Mouse (Mus musculus): ENCODE data around the gene Ssbp2.

Gene Ssbp2

DNA sequence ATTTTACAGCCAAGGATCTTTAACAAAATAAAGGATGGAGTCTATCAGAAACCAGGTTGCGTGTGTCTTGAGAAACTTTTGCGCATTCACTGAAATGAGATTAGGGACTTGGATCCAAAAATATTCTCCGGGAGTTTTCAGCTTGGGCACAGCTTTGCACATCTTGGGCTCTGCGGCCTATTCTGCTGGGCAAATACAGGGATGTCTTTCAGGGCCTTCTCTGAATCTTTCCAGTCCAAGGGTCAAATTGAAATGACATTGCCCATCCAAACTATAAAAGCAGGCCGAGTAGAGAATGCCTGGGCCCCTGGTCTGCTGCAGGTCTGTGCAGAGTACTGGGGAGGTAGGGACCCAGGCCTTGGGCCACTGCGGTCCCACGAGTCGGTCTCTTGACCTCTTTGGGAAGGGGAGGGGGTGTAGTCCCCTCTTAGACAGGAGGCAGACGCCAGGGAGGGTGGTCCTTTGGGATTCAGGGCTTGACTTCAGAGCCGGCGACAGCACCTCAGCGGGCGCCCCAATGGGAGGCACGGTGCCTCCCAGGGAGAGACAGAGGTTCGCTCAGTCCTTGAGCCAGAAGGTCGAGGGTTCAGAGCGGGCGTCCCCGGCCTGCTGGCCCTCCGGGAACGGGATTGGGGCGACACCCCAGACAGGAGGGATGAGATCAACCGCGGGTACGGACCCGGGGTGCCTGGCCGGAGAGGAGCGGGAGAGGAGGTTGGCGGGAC lies at the start of gene Ssbp2:
Gene Ssbp2 (plus strand): TSS at position 388 of the 725 bp plus-strand sequence.
- DNase-seq (ENCODE audit: low spot score) = no peak

DNA sequence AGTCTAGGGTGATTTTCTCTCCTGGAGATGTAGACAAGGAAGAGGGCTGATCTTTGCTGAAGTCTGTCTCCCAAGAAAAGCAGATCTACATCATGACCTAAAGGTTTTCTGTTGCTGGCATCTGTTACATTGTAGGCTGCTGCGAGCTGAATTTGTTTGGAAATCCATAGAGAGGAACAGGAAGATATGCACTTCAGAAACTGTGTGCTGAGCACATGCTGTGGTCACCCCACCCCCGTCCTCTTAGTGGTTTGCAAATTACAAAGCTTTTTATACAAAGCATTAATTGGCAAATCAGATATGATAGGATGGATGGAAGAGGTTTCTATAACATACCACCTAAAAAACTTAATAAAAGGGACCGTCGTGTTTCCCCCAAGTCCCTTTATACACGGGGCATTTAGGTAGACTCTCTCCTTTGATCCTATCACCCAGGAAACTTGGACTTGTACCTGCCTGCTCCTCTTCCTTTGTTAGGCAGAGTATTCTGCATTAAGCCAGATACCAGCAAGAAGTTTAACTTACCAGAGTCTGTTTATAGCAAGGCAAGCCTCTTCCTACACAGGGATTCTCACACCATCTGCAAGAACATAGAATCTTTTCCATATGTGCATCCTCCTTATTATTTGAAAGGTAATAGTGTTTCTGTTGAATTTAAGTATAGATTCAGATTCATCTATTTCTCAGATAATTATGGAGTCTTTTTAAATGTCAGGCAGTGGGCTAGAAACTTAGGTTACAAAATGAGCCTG lies 46.2 kb upstream of the Ssbp2 start:
- no peak for DNase-seq (ENCODE audit: low spot score)

DNA sequence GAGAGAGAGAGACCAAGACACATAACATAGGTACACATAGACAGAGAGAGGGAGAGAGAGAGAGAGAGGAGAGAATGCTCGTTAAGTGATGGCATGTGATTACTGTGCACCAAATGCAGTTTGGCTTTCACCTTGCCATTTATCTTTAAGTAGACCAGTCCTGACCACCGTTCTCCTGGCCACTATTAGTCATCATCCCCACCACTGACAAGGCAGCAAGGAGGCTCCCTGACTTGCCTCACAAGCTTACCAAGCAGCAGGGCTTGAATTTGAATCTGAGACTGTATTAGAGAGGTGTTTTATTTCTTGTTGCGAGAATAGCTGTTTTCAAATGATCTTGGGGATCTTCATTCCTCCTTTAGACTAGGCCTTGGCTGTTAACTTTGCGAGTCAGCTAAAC lies 44.2 kb upstream of the Ssbp2 start:
- no peak for DNase-seq (ENCODE audit: low spot score)

DNA sequence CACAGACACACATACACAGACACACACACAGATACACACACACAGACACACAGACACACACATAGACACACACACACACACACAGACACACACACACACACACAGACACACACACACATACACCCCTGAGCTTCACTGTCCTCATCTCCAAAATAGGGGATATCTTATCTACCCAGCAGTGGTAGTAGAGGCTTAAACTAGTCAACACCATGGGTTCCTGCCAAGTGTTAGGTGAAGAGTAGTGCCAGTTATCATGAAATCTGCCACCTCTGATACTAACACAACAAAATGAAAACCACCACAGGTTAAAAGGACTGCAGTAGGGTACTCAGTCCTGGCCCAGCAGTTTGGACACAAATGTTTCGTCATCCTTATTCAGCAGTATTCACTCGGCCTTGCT lies 43.4 kb upstream of the Ssbp2 start:
- DNase-seq (ENCODE audit: low spot score) = no peak

DNA sequence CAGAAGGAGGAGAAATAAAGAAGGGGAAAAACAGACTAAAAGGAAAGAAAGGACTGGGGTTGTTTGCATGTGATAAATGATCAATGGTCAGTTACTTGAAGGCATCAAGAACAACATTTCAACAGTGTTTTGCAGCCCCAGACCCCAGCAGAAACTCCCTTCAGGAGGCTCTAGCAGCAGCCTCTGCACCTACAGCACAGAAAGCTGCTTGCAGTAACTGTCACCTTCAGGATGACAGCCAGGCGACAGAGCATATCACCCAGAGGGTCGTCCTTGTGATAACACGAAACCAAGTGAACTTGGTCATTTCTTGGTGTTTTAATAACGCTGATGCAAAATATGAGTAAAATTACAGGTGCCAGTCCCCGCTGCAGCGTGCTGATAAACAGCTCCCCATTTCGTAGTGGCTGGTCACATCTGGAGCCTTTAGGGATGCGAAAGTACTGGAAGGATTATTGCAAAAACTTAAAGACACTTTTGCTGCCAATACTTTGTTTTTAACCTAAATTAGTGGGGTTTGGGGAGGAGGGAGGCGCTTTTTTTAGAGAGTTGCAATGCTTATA lies 38.6 kb upstream of the Ssbp2 start:
- DNase-seq (ENCODE audit: low spot score) = peak; percentile 52

DNA sequence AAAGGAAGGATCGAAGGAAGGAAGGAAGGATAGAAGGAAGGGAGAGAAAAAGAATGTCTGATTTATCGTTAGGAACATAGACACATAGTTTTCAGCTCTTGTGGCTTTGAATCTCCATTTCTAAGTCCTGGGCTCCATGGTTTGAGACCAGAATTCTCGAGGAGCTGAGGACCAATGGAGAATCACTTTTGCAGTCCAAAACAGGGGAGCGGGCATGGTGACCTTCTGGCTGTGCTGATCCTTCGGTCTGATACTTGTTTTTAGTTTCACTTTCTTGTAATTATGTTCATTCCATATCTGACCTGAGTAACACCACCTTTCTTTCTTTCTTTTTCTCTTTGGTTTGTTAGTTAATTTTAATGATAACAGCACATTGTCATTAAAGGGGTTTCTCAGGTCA lies 29.2 kb upstream of the Ssbp2 start:
- no peak for DNase-seq (ENCODE audit: low spot score)

DNA sequence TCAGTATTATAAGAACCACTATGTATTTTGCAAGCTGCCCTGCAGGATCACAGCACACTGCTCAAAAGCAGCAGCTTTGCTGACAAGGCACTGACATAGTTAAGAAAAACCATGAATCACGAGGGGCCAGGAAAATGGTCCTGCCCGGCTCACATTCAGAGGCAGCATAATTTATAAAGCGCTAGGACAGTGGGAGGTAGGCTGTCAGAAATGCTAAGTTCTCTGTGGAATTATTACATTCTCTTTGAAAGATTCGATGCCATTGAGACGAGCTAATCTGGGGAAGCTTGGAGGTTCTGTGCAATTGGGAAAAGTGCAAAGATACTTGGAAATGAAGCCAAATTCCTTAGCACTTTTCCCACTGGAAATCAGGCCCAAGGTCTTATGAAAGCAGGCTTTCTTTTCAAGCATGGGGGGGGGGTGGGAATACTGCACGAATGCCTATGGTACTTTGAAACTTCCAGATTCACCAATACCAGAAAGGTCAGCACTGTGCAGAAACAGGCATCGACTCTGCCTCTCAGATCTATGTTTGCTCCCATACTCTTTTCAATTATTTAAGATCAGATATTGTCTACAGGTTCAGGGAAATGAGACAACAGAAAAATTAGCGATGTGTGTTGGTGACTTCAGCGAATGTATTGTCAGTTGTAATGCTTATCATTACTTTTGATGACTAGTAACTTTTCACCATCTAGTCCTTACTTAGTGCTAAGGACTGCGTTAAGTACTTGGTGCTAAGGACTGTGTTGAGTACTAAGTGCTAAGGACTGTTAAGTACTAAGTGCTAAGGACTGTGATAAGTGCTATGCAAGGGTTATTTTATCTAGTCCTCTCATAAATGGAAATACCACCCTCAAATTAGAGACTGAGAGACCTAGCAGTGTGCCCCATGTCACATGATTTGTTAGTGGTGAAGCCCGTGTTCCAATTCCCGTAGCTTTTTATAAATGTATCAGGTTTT lies 28.4 kb upstream of the Ssbp2 start:
- no peak for DNase-seq (ENCODE audit: low spot score)

DNA sequence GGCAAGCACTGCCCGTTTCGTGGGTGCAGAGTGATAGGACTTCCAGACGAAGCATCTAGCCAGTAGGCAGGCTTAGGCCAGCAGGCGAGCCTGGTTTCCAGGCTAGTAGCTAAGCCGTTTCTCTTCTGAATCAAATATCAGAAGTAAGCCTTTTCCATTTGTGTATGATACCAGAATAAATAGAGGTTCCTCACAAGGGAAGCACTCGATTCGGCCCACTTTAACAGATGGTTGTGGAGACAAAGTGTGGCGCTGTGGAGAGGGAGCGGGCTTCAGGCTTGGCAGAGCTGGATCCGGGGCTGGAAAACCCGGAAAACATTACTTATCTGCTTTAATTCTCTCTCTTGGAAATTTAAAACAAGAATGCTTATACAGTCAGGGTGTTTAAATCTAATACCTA lies 27.1 kb upstream of the Ssbp2 start:
- DNase-seq (ENCODE audit: low spot score) = no peak

DNA sequence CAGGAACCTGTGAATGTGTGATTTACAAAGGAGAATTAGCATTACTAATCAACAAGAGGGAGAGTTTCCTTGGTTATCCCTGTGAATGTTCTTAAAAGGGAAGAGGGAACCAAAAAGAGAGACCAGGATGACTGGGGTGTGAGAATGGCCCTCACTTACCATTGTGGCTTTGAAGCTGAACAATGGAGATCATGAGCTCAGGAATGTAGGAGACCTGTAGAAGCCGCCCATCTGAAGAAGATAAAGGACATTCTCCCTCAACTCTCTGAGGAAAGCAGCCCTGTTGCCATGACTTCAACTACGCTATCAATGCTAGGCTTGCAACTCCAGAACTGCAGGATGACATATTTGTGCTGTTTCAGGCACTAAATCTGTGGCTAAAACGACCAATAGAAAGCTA lies 22.2 kb upstream of the Ssbp2 start:
- no peak for DNase-seq (ENCODE audit: low spot score)

DNA sequence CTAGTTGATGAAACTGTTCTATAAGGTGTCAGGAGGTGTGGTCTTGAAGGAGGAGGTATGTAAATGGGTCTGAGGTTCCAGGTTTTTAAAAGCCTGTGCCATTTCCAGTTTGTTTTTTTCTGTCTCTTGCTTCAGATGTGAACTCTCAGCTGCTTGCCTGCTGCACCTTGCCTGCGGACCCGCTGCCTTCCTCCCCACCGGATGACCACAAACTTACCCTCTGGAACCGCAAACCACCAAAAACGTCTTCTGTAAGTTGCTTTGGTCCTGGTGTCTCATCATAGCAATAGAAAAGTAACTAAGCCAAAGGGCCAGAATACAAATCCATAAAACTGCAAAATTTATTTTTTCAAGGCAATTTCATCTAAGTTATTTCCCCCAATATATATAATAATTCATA lies 18.6 kb upstream of the Ssbp2 start:
- DNase-seq (ENCODE audit: low spot score) = no peak

DNA sequence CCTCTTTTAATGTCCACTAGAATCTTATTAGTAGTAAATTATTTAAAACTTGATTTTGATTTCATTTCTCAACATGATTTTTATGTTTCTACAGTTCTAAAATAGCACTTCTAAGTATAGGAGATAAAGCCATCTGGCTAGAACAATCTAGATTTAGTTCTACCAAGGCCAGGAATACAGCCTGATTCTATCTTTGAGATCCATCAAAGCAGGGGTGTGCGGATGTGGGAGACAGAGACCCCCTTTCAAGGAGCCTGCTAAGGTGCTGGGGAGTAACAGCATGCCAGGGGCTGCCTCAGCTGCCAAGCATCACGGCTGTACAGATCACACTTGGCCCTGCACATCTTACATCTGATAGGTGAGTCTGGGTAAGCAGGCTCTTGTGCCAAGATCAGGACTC lies 13.4 kb upstream of the Ssbp2 start:
- DNase-seq (ENCODE audit: low spot score) = no peak

DNA sequence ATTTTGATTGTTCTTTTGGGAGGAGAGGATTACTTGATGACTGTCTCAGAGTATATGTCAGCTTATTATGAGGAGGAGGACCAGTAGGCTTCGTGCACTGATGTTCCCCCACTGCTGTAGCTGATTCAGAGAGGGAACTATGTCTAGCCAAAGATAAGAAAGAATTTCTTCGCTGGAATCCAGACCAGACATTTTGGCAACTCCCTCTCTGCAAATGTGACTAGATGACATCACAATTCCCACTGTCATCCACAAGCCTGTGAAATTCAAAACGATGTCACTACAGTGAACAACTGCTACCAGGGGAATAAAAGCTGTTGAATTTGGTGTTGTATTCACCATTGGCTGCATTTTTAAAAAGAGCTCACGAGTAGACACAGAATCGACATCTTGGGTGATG lies 11.1 kb upstream of the Ssbp2 start:
- no peak for DNase-seq (ENCODE audit: low spot score)

DNA sequence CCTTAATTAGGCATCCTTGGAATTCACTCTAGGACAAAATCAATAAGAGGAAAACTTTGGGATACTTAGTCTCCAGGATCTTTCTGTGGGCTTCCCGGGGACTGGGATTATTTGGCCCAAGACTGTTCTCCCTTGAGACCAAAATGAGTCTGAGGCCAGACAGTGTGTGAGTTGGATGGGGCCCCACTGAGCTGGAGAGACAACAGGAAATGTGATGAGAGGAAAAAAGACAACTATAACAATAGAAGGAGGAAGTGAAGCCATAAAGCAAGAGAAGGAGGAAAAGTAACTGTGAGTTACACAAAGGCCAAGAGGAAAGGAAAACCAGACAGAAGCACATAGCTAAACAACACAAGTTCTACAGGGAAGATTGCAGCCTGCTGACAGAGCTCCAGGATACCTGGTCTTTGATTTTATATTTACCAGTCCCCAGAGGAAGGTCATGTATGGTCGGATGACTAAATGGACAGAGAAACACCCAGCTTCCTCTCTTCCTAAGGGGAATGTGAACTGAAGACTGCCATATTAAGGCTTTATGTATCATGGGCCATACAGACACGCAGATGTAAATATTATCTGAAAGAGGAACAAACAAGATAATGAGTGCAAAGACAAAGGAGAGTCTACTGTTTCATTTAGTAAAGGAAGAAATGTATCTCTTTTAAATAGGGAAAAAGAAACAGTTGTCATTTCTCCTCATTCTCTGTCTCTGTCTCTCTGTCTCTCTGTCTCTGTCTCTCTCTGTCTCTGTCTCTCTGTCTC lies 8.5 kb upstream of the Ssbp2 start:
- DNase-seq (ENCODE audit: low spot score) = no peak

DNA sequence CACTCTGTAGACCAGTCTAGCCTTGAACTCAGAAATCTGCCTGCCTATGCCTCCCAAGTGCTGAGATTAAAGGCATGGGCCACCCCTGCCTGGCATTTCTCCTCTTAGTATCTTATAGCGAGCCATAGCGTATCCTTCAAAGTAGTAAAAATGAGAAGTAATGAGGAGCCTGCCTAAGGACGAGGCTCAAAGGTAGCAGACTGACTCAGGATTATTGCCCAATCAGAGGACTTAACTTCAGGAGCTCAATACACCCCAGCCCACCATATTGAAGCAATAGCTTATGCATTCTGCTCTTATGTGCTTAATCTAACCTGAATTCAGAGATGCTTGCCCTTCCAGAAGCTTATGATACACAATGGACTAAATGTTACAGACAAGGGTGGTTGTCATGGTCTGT lies 7.8 kb upstream of the Ssbp2 start:
- no peak for DNase-seq (ENCODE audit: low spot score)

DNA sequence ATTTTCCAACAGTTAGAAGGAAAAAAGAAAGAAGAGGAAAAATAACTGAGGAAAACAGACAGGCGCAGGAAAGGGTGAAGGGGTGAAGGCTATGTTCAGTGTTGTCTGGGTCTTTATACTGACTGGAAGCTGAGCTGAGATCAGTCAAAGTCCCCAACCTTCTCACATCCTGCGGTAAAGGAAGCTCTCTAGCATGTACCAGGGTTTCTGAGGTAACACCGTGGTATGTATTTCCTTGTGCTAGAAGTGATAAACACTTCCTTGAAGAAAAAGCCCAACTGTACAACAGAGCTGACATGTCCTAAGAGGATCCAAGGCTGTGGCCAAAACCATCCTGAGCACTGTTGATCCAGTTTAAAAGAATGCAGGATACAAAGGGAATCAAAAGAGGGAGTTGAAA lies 6.8 kb upstream of the Ssbp2 start:
- DNase-seq (ENCODE audit: low spot score) = no peak

DNA sequence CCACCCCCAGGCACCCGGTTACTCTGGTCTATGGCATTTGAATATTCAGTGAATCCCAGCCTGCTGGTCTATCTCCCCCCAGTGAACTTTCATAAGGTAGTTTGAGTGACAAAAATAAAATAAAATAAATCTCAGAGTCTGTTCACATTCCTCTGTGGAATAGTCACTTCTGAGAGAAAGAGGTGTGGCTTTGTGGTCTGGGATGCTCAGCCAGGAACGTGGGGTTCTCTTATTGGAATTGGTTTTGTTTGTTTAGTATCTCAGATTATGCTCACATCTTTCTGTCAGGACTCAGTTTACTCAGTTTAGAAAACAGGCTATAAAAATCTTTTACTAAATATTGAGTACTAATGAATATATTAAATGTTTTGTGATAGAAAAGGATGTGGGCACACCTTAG lies 4.0 kb upstream of the Ssbp2 start:
- no peak for DNase-seq (ENCODE audit: low spot score)

DNA sequence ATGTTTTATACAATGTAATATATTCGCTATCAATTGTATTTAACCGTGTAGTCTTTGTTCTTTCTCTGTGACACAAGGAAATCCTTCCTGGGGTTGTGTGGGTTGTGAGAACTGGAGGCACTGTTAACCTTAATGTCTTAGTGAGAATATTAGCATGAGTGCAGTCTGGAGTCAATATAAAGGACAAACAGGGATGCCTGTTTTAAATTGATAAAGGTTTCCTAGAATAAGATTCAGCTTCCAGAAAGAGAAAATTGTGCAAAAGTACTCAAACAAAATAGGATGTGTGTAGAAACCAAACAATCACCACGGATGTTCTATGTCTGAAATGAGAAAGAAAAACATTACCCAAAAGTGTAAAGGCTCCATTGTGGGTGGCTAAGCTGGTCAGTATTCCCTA lies 3.3 kb upstream of the Ssbp2 start:
- DNase-seq (ENCODE audit: low spot score) = no peak

DNA sequence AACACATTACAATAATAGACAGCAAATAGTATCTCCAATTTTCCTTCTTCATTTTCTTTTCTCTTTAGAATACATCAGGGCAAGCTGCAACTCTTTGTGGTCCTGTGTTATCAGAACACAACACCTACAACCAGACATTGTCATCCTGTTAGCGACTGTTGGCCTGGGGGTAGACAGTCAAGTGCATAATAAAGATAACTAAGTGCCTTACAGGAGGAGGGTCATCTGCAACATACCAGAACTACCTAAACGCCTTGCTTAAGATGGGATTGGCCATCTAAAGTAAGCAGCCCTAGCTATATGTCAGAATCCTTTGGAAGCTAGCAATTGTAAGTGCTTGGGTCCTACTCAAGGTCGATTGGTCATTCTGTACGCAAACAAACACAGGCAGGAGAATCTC lies 2.1 kb upstream of the Ssbp2 start:
- no peak for DNase-seq (ENCODE audit: low spot score)

DNA sequence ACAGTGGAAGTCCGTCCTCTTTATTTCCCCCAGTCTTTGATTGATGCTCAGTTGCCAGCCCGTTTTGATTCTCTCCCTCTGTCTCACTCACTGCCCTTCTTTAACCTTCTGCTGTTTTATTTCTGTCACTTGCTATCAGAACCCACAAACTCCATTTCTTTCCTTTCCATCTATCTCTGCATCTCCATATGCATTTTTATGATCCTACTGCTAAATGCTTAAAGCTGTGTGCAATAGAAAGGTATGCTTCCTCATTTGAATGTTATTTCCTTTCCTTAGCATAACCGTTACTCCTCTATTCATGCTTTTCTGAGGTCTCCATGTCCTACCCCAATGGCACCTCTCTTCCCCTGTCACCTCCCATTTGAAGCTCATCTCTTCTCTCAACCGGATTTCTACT lies 594 bp upstream of the Ssbp2 start:
- no peak for DNase-seq (ENCODE audit: low spot score)

DNA sequence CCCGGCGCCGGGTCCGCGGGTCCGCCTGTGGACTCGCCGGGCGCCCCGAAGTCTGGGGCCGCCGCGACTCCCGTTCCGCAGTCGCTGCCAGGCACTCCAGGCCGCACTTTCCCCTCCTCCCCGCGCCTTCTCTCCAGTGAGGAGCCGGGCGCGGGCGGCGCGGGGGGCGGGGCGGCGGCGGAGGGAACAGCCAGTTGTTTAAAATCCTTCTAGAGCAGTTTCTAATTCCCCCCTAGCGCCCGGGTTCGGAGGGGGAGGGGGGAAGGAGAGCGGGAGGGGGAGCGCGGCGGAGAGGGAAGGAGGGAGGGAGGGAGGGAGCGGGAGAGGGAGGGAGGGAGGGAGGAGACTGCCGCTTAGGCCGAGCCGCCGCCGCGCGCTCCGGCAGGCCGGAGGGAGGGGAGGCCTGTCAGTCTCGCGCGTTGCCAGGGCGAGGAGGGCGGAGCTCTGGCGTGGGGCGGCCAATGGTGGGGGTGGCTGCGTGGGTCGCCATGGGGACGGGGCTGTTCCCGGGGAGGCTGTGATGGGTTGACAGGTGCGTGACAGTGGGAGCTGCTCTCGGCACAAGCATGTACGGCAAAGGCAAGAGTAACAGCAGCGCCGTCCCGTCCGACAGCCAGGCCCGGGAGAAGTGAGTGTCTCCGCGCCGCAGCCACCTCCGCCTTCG lies 670 bp downstream of the Ssbp2 start:
- peak; percentile 99 for DNase-seq (ENCODE audit: low spot score)

DNA sequence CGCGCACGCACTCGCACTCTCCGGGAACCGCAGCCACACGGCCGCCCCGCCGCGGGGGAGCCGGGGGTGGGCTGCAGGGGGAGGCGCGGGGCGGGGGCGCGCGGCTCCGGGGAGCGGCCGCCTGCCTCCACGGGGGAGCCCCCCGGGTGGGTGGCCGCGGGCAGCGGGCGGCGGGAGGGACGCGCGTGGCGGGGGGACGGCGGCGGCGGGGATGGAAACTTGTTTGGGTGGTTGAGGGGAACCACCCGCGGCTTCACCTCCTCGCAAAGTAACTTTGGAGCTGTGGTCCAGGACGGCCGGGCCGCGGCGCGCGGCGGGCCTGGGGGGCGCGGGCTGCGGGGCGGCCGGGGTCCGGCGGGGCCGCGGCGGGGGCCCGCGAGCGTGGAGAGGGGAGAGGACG lies 1.2 kb downstream of the Ssbp2 start:
- DNase-seq (ENCODE audit: low spot score) = no peak
